Mouse (Mus musculus) limb, embryonic 11.5 days (tissue): ENCODE data around the gene Ppm1m. TPM values are rescaled to one million over a fixed set of nuclear protein-coding genes. Genes with fewer than 3 reads are reported as not detected.
"Not testable (repeated sequence)": the region's sequence is repeated elsewhere in the genome, so short reads cannot be mapped to it uniquely, and the experiment has no call there.

ENCODE experiments used
- ATAC-seq: fragments of 200-750 bp; cut with Nextera tagmentation; 2 replicates; pipeline ENCODE4 v1.8.0; 2017; ENCODE audit warnings: low read depth; ENCODE audit not compliant: insufficient number of reproducible peaks, low FRiP score, low TSS enrichment
- DNase-seq: peaks from one replicate; pipeline ENCODE4 v3.0.0-alpha.2; 2015; ENCODE audit warnings: low spot score
- H3K27ac ChIP-seq: fragments of 300-500 bp; sonication (generic); replicated peaks from 2 replicates; pipeline ENCODE4 v1.5.1; 2014; ENCODE audit warnings: low read depth, mild to moderate bottlenecking, low read length
- H3K27me3 ChIP-seq: fragments of 300-500 bp; sonication (generic); 2 replicates; pipeline ENCODE4 v1.6.1; 2014; ENCODE audit warnings: mild to moderate bottlenecking, low read length, mixed read lengths; ENCODE audit not compliant: control insufficient read depth, insufficient read depth
- H3K36me3 ChIP-seq: fragments of 300-500 bp; sonication (generic); 2 replicates; pipeline ENCODE4 v1.6.1; 2014; ENCODE audit warnings: mild to moderate bottlenecking, low read length, moderate library complexity, mixed read lengths; ENCODE audit not compliant: control insufficient read depth, insufficient read depth
- H3K4me1 ChIP-seq: fragments of 300-500 bp; sonication (generic); 2 replicates; pipeline ENCODE4 v1.6.1; 2014; ENCODE audit warnings: low read length, mixed read lengths; ENCODE audit not compliant: control insufficient read depth, insufficient read depth
- H3K4me2 ChIP-seq: fragments of 300-500 bp; sonication (generic); 2 replicates; pipeline ENCODE4 v1.6.1; 2014; ENCODE audit warnings: low read depth, mild to moderate bottlenecking, moderate library complexity; ENCODE audit not compliant: severe bottlenecking
- H3K4me3 ChIP-seq: fragments of 300-500 bp; sonication (generic); 2 replicates; pipeline ENCODE4 v1.5.1; 2014; ENCODE audit warnings: low read depth, low read length
- H3K9ac ChIP-seq: fragments of 300-500 bp; sonication (generic); 2 replicates; pipeline ENCODE4 v1.6.1; 2014; ENCODE audit warnings: mild to moderate bottlenecking, low read length
- H3K9me3 ChIP-seq: fragments of 300-500 bp; sonication (generic); 2 replicates; pipeline ENCODE4 v1.6.1; 2016; ENCODE audit warnings: low read length; ENCODE audit not compliant: control insufficient read depth
- WGBS: fragments of 180-500 bp; shearing (Covaris S2); extraction: QIAGEN DNeasy Blood & Tissue Kit; methylation state at CpG from one replicate; pipeline ENCODE4 v1.1.7; 2014; 5-methylcytosine and 5-hydroxymethylcytosine counted together
- polyA plus RNA-seq: library from polyadenylated mRNA; unstranded; fragments of >200 nt; fragmentation: Nextera tagmentation; extraction: Ambion mirVana; gene quantifications from 2 replicates; pipeline ENCODE4 v1.2.1, GENCODE M21; 2014

Gene Ppm1m
- polyA plus RNA-seq, 1 experiment from 2014 or later = 42.2 TPM

DNA sequence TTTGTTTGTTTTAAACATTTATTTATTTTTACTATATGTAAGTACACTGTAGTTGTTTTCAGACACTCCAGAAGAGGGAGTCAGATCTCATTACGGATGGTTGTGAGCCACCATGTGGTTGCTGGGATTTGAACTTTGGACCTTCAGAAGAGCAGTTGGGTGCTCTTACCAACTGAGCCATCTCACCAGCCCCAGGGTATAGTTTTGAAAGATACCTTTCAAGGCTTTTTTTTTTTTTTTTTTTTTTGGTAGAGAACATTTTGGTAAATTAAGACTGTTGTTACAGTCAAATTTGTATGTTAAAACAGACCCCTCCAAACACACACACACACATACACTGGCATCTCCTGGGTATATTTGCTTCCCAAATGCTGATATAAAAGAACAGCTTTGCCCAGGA, 30.5 kb downstream of the Ppm1m start:
- not testable (repeated sequence) for DNase-seq, H3K36me3 ChIP-seq, H3K9me3 ChIP-seq, H3K9ac ChIP-seq, H3K4me3 ChIP-seq, ATAC-seq, H3K27ac ChIP-seq, H3K27me3 ChIP-seq, H3K4me2 ChIP-seq
- 73% methylated on average over 1 of the region's 1 CpGs for WGBS
- peaks cover 15% of the 10 kb centered on the region for H3K4me1 ChIP-seq

GRCm38 (mm10) chr9:106167703-106168102, 31.8 kb downstream of the Ppm1m start:
- WGBS = 21% methylated on average over 1 of the region's 1 CpGs
- Histone ChIP-seq H3K4me1 (peaks cover 5% of the 10 kb centered on the region; the same call in 1 of the 2 replicates), H3K9me3 (no peaks in the 10 kb centered on the region), H3K9ac (no peak overlapping the region), H3K27me3 (no peaks in the 10 kb centered on the region), H3K4me2 (no peak overlapping the region), H3K36me3 (no peaks in the 10 kb centered on the region), H3K27ac (no peak overlapping the region), H3K4me3 (no peak overlapping the region)
- DNase-seq = no peak
- ATAC-seq = no peak

DNA sequence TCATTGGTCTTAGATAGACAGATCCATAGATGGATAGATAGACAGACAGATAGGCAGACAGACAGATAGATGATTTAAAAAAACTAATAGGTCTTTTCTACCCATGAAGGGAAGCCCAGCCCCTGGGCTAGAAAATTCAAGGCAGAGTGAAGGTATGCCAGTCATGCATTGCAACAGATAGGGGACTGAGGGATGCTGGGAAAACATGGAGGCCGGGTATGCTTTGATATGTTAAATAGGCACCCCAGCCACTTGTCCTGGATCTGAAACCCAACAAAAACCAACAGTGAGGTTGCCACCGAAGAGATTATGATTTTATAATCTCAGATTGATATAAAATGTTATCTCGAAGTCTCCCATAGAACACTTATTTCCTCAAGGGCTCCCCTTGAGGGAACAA, 32.3 kb downstream of the Ppm1m start:
- no peak overlapping the region for H3K27ac ChIP-seq
- WGBS = 80% methylated on average over 3 of the region's 3 CpGs
- no peak overlapping the region for H3K4me2 ChIP-seq
- no peaks in the 10 kb centered on the region for H3K27me3 ChIP-seq
- H3K36me3 ChIP-seq = no peaks in the 10 kb centered on the region
- no peak overlapping the region for H3K9ac ChIP-seq
- H3K9me3 ChIP-seq = no peaks in the 10 kb centered on the region
- no peak for DNase-seq
- H3K4me3 ChIP-seq = no peak overlapping the region
- 0 out of 2 replicates have a peak, but pooled peaks cover 4% of the 10 kb centered on the region for H3K4me1 ChIP-seq
- ATAC-seq = no peak

GRCm38 (mm10) chr9:106166709-106167108, 32.8 kb downstream of the Ppm1m start:
- ATAC-seq (no peak), DNase-seq (no peak)
- 0 out of 2 replicates have a peak, but pooled peaks cover 3% of the 10 kb centered on the region for H3K4me1 ChIP-seq
- WGBS = 91% methylated on average over 2 of the region's 2 CpGs
- no peaks in the 10 kb centered on the region for H3K27me3 ChIP-seq
- no peak overlapping the region for H3K4me3 ChIP-seq
- no peak overlapping the region for H3K27ac ChIP-seq
- no peak overlapping the region for H3K4me2 ChIP-seq
- no peaks in the 10 kb centered on the region for H3K9me3 ChIP-seq
- no peaks in the 10 kb centered on the region for H3K36me3 ChIP-seq
- H3K9ac ChIP-seq = no peak overlapping the region

GRCm38 (mm10) chr9:106160426-106160825, 39.1 kb downstream of the Ppm1m start:
- Histone ChIP-seq H3K9me3 (no peaks in the 10 kb centered on the region), H3K36me3 (no peaks in the 10 kb centered on the region), H3K4me1 (no peaks in the 10 kb centered on the region), H3K4me2 (peak overlapping the region; percentile 54), H3K27me3 (no peaks in the 10 kb centered on the region), H3K4me3 (peak overlapping the region; percentile 47), H3K9ac (peak overlapping the region; percentile 71), H3K27ac (no peak overlapping the region)
- no peak for DNase-seq
- whole genome bisulfite sequencing = 40% methylated on average over 5 of the region's 5 CpGs
- ATAC-seq = no peak

GRCm38 (mm10) chr9:106159784-106160301, 39.7 kb downstream of the Ppm1m start:
- H3K4me3 ChIP-seq = peak overlapping the region; percentile 47
- H3K27me3 ChIP-seq = no peaks in the 10 kb centered on the region
- no peaks in the 10 kb centered on the region for H3K4me1 ChIP-seq
- DNase-seq (peak; percentile 94), ATAC-seq (peak; percentile 82)
- WGBS = 4% methylated on average over 24 of the region's 24 CpGs
- H3K9ac ChIP-seq = peak overlapping the region; percentile 71
- peak overlapping the region; percentile 54 for H3K4me2 ChIP-seq
- H3K36me3 ChIP-seq = no peaks in the 10 kb centered on the region
- H3K27ac ChIP-seq = peak overlapping the region; percentile 49; the same call in 1 of the 2 replicates
- no peaks in the 10 kb centered on the region for H3K9me3 ChIP-seq

DNA sequence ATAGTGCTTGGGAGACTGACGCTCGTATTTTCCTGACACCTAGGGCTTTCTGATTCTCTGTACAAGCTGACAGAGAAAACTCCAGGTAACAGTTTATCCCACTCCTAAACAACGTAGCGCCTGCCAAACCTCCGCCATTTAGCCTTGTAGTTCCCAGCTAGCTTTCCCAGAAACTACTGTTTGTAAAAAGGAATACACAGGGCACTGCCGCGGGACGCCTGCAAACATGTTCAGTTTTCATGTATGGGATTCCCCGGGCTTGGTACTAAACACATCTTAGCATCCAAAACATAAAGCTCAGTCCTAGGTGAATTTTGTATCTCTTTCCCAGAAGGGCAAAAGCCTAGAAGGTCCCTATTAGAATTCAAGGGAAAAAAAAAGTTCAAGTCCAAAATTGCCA, 40.3 kb downstream of the Ppm1m start:
- H3K4me1 ChIP-seq = no peaks in the 10 kb centered on the region
- H3K4me3 ChIP-seq = no peak overlapping the region
- no peak overlapping the region for H3K9ac ChIP-seq
- peak overlapping the region; percentile 54; the same call in 1 of the 2 replicates for H3K4me2 ChIP-seq
- WGBS = 82% methylated on average over 9 of the region's 9 CpGs
- H3K36me3 ChIP-seq = no peaks in the 10 kb centered on the region
- no peaks in the 10 kb centered on the region for H3K9me3 ChIP-seq
- no peaks in the 10 kb centered on the region for H3K27me3 ChIP-seq
- DNase-seq (no peak), ATAC-seq (no peak)
- H3K27ac ChIP-seq = no peak overlapping the region

DNA sequence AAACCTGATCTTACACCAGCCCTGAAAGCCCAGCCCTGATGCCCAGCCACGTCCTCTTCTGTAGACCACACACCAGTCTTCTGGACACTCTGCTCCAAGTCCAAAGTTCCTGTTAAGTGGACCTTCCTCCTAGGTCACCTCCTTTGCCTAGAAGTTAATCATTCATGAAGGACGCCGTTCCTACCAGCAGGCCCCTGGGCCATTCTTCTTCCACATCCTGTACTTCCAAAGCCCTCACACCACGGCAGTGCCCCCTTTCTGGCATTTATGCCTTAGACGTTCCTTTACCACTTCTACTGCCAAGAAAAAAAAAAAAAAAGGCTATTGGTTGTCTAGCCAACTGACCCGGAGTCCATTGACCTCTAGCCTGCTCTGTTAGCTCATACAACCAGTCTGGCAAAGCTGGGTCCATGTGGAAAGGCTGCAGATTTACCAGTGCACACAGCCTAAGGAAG, 41.5 kb downstream of the Ppm1m start, which contains the start of gene Glyctk:
TSS of gene Glyctk (minus strand) at position 102 of the 455 bp plus-strand sequence.
- Histone ChIP-seq H3K4me3 (no peak within 1 kb of the TSS), H3K27me3 (no peaks in the 10 kb centered on the region), H3K9me3 (no peaks in the 10 kb centered on the region), H3K36me3 (no peaks in the 10 kb centered on the region), H3K27ac (no peak within 1 kb of the TSS), H3K4me2 (no peak within 1 kb of the TSS), H3K4me1 (no peaks in the 10 kb centered on the region), H3K9ac (no peak within 1 kb of the TSS)
- no peak for DNase-seq
- no peak for ATAC-seq
- 88% methylated on average over 6 of the region's 6 CpGs for WGBS

- H3K36me3 ChIP-seq = no peaks in the 10 kb centered on the region
- WGBS = 91% methylated on average over 10 of the region's 10 CpGs
- H3K9ac ChIP-seq = no peak overlapping the region
- H3K4me1 ChIP-seq = no peaks in the 10 kb centered on the region
- no peak overlapping the region for H3K4me3 ChIP-seq
- ATAC-seq (no peak), DNase-seq (no peak)
- no peak overlapping the region for H3K4me2 ChIP-seq
- H3K9me3 ChIP-seq = no peaks in the 10 kb centered on the region
- no peak overlapping the region for H3K27ac ChIP-seq
- H3K27me3 ChIP-seq = no peaks in the 10 kb centered on the region
These were observed 42.0 kb downstream of the Ppm1m start for GRCm38 (mm10) chr9:106157623-106157925.
